ENCODE assay signal across 8 mouse cellular contexts in genomic region chr2:65021691-65022362, GRCm38 (mm10). TPM values are rescaled to one million over a fixed set of nuclear protein-coding genes. Genes with fewer than 3 reads are reported as not detected.
DNase-seq lines count a peak whose midpoint lies in the region; ATAC-seq and TF ChIP-seq lines count a peak whose summit lies in the region.

No protein-coding gene starts in this region.

- H3K4me2 ChIP-seq in heart, embryonic 11.5 days, result peak overlapping the region; percentile 93
- peak overlapping the region; percentile 98 for H3K4me2 ChIP-seq in neural tube, embryonic 15.5 days

- no peak for DNase-seq in heart, adult 9 months (ENCODE audit: low spot score in 2 of 2)
- DNase-seq in forebrain, embryonic 10.5 days (ENCODE audit: extremely low spot score, low spot score), result peak; percentile 15
- peak; percentile 8 to 19 for DNase-seq in left cerebral cortex, postnatal 14 days (ENCODE audit: low spot score in 2 of 2)
- no peak for DNase-seq in thymus, postnatal 4 days
- no peak for DNase-seq in B cell, adult 2 months

- peak; percentile 32; the same call in 1 of the 2 replicates for ATAC-seq in heart, embryonic 11.5 days (replicated peaks; ENCODE audit: insufficient number of reproducible peaks, low FRiP score, low TSS enrichment)
- peak; percentile 30; the same call in 1 of the 2 replicates for ATAC-seq in neural tube, embryonic 15.5 days (ENCODE audit: low FRiP score)

- H3K4me3 ChIP-seq in heart, embryonic 11.5 days (ENCODE audit: low read depth, low read length), result peak overlapping the region; percentile 86
- peak overlapping the region; percentile 88 for H3K4me3 ChIP-seq in E14TG2a.4 (replicated peaks; ENCODE audit: low read length)
- peak overlapping the region; percentile 68 for H3K4me3 ChIP-seq in forebrain, embryonic 10.5 days
- H3K4me3 ChIP-seq in neural tube, embryonic 15.5 days (replicated peaks), result peak overlapping the region; percentile 75

- WGBS in heart, embryonic 11.5 days (ENCODE audit: insufficient replicate concordance), result 9% methylated on average over 15 of the region's 15 CpGs
- 10% methylated on average over 15 of the region's 15 CpGs for WGBS in forebrain, embryonic 10.5 days
- 10% methylated on average over 15 of the region's 15 CpGs for WGBS in neural tube, embryonic 15.5 days

- no peaks in the 10 kb centered on the region; the same call in 1 of the 2 replicates for H3K4me1 ChIP-seq in heart, embryonic 11.5 days (ENCODE audit: control insufficient read depth, insufficient read depth, low read length)
- H3K4me1 ChIP-seq in E14TG2a.4 (replicated peaks; ENCODE audit: low read depth, low read length), result peaks cover 9% of the 10 kb centered on the region
- H3K4me1 ChIP-seq in forebrain, embryonic 10.5 days, result peaks cover 16% of the 10 kb centered on the region
- H3K4me1 ChIP-seq in neural tube, embryonic 15.5 days, result peaks cover 14% of the 10 kb centered on the region; the same call in 1 of the 2 replicates

- peak overlapping the region; percentile 29; the same call in 1 of the 2 replicates for H3K27ac ChIP-seq in heart, embryonic 11.5 days (ENCODE audit: low read depth, low read length)
- H3K27ac ChIP-seq in forebrain, embryonic 10.5 days, result peak overlapping the region; percentile 77
- no peak overlapping the region for H3K27ac ChIP-seq in neural tube, embryonic 15.5 days (replicated peaks)

- H3K36me3 ChIP-seq in heart, embryonic 11.5 days (ENCODE audit: control insufficient read depth, insufficient read depth, low read length), result no peaks in the 10 kb centered on the region
- H3K36me3 ChIP-seq in E14TG2a.4 (ENCODE audit: insufficient read depth, low read length), result no peaks in the 10 kb centered on the region
- H3K36me3 ChIP-seq in forebrain, embryonic 10.5 days (replicated peaks), result no peaks in the 10 kb centered on the region
- no peaks in the 10 kb centered on the region for H3K36me3 ChIP-seq in neural tube, embryonic 15.5 days

- H3K9ac ChIP-seq in heart, embryonic 11.5 days (ENCODE audit: low read depth, low read length), result peak overlapping the region; percentile 82
- peak overlapping the region; percentile 87 for H3K9ac ChIP-seq in neural tube, embryonic 15.5 days (replicated peaks)

- H3K9me3 ChIP-seq in heart, embryonic 11.5 days (replicated peaks; ENCODE audit: control insufficient read depth, low read length), result no peaks in the 10 kb centered on the region
- no peaks in the 10 kb centered on the region for H3K9me3 ChIP-seq in E14TG2a.4 (ENCODE audit: low read length)
- no peaks in the 10 kb centered on the region for H3K9me3 ChIP-seq in forebrain, embryonic 10.5 days
- H3K9me3 ChIP-seq in neural tube, embryonic 15.5 days (replicated peaks), result no peaks in the 10 kb centered on the region

- H3K27me3 ChIP-seq in heart, embryonic 11.5 days (ENCODE audit: control insufficient read depth, insufficient read depth, low read length), result no peaks in the 10 kb centered on the region
- H3K27me3 ChIP-seq in E14TG2a.4 (ENCODE audit: insufficient read depth, low read length), result peaks cover 39% of the 10 kb centered on the region
- peaks cover 25% of the 10 kb centered on the region for H3K27me3 ChIP-seq in forebrain, embryonic 10.5 days (ENCODE audit: poor library complexity, severe bottlenecking)
- H3K27me3 ChIP-seq in neural tube, embryonic 15.5 days (replicated peaks), result no peaks in the 10 kb centered on the region

- TF ChIP-seq CTCF in E14TG2a.4 (conservative IDR thresholded peaks at IDR 0.05; ENCODE audit: low read length), result no peak

- intact Hi-C loops in left cerebral cortex, postnatal 14 days (cut with DNase I), result loop anchor here (2.0 to 10.0 kb wide), 2 partner anchors 99 to 313 kb away; no protein-coding TSS in a partner anchor

RNA-seq across cellular contexts. Expression of gene Grb14, which starts 3.0 kb away (rescaled TPM):
- 60.7 and 62.9 TPM in 2 replicates for polyA plus RNA-seq in heart, embryonic 11.5 days (2014; fragmentation: Nextera tagmentation; extraction: Ambion mirVana)
- polyA plus RNA-seq in forebrain, embryonic 10.5 days (2016; fragmentation: Nextera tagmentation; extraction: Ambion mirVana), result 3.0 and 3.5 TPM in 2 replicates
- 10 to 100 TPM; 30.8 to 35.1 TPM for total RNA-seq in left cerebral cortex, postnatal 14 days (2021)
- polyA plus RNA-seq in neural tube, embryonic 15.5 days (2015; fragmentation: Nextera tagmentation; extraction: Ambion mirVana), result 23.2 and 24.8 TPM in 2 replicates

Comparison
In these comparisons a context has a peak if more than half of its experiments do, and no peak if none do; other contexts are left out.
1. DNase-seq: peak in forebrain, embryonic 10.5 days (single experiment) and left cerebral cortex, postnatal 14 days (2 of 2); none in heart, adult 9 months (0 of 2), thymus, postnatal 4 days (single experiment) and B cell, adult 2 months (0 of 2).
2. Peak in every context shown above with its lines, with median percentiles within 50 percentile points of each other: H3K4me3 ChIP-seq.